Mouse (Mus musculus) liver, adult 2 months (tissue): ENCODE data around the gene Cerk.

Source experiments
- CTCF ChIP-seq: fragments of 200-500 bp; IDR thresholded peaks from 2 replicates; pipeline ENCODE4 v1.5.1; 2011; ENCODE audit warnings: low read depth, low read length, control low read depth
- POLR2A ChIP-seq: fragments of 200-500 bp; IDR thresholded peaks from 2 replicates; pipeline ENCODE4 v1.6.1; 2011; ENCODE audit warnings: low read length, control low read depth; ENCODE audit not compliant: insufficient read depth; ENCODE audit errors: extremely low read depth

- no peak for TF ChIP-seq POLR2A
- TF ChIP-seq CTCF = no peak
Measured at GRCm38 (mm10) chr15:86168505-86168867, 17.5 kb downstream of the Cerk start.
